Mouse (Mus musculus) G1E (cell line): ENCODE data around the gene Syngr4.

Experiments used
- CTCF ChIP-seq: IDR thresholded peaks from 2 replicates; pipeline ENCODE4 v1.5.1; 2012; ENCODE audit warnings: low read depth, low read length, inconsistent platforms, mixed read lengths
- GATA1 ChIP-seq: IDR thresholded peaks from 2 replicates; pipeline ENCODE4 v1.6.1; 2012; ENCODE audit warnings: borderline replicate concordance, low read length, inconsistent platforms, mixed read lengths
- GATA2 ChIP-seq: IDR thresholded peaks from 2 replicates; pipeline ENCODE4 v1.6.1; 2012; ENCODE audit warnings: low read depth, low read length, inconsistent platforms, borderline replicate concordance
- POLR2AphosphoS5 ChIP-seq: IDR thresholded peaks from 2 replicates; pipeline ENCODE4 v1.6.1; 2012; ENCODE audit warnings: low read depth, low read length, inconsistent platforms; ENCODE audit not compliant: insufficient replicate concordance
- TAL1 ChIP-seq: conservative IDR thresholded peaks from 2 replicates; pipeline ENCODE4 v1.6.1; 2012; ENCODE audit warnings: low read depth, low read length, inconsistent platforms, mixed read lengths

DNA sequence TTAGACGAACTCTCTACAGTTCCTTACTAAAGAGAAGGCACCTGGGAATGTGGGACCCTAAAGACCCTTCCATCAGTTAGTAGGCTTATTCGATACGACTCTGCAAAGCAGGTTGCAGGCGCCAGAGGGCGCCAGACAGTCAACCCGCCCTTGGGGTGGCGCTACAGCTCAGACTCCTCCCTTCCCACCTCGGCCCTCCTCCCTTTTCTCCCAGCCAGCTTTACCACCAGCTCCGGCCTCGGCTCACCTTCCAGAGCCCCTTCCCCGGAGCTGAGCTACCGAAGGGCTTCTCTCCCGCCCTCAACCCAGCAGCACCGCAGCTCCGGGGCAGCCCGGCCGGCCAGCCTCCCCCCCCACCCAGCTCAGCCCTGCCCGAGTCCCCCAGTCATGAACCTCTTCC is 23.9 kb downstream of the Syngr4 start, which contains the start of gene Kdelr1:
- TF ChIP-seq CTCF: peak; percentile 93
- no peak for TF ChIP-seq GATA1
- TF ChIP-seq TAL1: no peak
- no peak for TF ChIP-seq POLR2AphosphoS5
- no peak for TF ChIP-seq GATA2
